Mouse (Mus musculus): ENCODE data around the gene Ankle1.

GRCm38 (mm10) chr8:71454668-71455067, 48.9 kb downstream of the Ankle1 start:
- TF ChIP-seq POLR2A (IDR thresholded peaks at IDR 0.05; ENCODE audit: borderline replicate concordance, control insufficient read depth, low read depth, low read length) (no peak), CTCF (IDR thresholded peaks at IDR 0.05; ENCODE audit: control insufficient read depth, insufficient read depth, low read length) (no peak)
